Mouse (Mus musculus) cerebellum, adult 8-10 months (tissue): ENCODE measurements around the gene 2010111I01Rik.
A peak's percentile ranks its signal among the peaks of the same experiment; 100 is the strongest.
"Not testable (repeated sequence)": the region's sequence is repeated elsewhere in the genome, so short reads cannot be mapped to it uniquely, and the experiment has no call there.

Experiments used
- DNase-seq: peaks from one replicate; pipeline ENCODE4 v3.0.0; 2022

2010111I01Rik gene

DNA sequence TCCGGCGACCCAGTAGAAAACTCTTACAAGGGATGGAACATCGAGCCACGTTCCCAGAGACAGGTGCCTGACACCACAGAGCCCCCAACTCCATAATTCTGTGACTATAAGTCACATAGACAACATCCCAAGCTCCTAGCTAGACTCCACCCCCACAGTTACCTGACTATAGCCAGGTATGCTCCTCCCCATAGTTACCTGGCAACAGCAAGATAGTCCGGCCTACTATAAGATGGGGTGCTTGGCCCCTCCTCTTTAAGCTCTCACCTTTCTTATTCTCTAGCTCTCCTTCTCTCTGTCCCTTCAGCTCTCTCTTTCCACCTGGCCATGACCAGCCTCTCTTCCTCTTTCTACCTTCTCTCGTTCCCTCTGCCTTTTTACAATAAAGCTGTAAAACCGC lies 118.4 kb downstream of the 2010111I01Rik start:
- not testable (repeated sequence) for DNase-seq

GRCm38 (mm10) chr13:63083663-63084062 lies 119.0 kb downstream of the 2010111I01Rik start:
- no peak for DNase-seq

DNA sequence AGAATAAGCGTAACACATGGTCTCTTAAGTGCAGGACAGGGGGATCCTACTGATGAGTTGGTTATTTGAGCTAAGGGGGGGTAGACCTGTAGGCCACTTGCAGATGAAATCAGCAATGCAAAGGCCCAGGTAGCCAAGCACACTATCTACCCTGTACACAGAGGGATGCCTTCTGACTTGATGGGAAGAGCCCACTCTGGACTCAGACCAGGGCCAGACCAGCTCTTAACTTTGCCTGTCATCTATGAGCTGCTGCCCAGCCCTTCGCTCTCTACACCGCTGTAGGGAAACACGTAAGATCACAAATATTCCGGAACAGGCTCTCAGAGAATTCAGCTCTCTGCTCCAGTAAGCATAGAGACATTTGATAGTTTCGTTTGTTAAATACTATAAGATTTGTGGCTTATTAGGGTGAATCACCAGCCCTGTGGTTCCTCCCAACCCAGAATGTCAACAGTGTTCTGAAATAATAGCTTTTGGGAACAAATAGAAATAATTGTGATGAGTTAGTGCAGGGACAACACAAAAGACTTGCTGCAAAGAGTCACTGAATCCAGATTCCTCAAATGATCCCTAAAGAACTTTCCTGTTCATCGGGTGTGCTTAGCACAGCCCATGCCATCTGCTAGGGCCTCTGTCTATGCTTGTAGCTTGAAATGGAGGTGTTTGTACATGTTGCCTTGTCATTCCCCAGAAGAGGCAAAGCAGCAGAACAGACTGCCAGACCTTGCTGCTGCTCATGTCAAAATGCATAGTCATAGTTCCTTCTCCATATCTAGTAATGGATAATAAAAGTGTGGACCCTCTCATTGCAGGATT lies 123.4 kb downstream of the 2010111I01Rik start:
- DNase-seq, result no peak

DNA sequence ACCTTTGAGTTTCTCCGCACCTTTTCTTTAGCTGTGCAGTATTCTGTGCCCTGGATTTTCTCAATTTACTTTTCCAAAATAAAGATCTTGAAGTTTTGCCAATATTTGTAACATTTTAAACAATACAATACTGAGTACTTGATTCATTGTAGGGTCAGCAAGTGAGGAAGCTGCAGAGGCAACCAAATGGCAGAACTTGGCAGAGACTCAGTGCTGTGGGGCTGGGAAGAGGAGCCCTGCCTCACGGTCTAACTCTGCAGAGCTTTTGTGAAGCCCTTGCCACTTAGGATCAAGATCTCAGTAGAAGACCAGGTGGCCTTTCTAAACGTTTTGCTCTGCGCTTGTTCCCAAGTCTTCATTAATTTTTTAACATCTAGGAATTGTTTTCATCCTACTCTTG lies 124.8 kb downstream of the 2010111I01Rik start:
- DNase-seq, result no peak

GRCm38 (mm10) chr13:63091246-63091645 lies 126.6 kb downstream of the 2010111I01Rik start:
- DNase-seq, result no peak

DNA sequence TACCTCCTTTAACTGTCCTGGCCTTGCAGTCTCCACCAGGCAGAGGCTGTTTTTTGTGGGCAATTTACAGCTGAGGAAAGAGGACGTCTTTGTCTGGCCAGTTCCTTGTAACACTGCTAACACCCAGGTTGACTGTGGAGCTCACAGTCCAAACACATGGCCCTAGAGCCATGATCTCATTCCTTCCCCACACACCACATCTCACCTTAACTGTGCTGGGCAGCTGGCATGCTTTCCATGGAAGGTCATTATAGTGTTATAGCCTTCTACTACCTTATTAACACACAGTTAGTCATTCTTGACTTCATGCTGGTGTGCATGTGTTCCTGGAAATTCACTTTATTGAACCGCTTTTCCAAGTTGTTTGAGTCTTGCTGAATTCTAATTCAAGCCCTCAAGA lies 127.6 kb downstream of the 2010111I01Rik start:
- DNase-seq, result no peak

DNA sequence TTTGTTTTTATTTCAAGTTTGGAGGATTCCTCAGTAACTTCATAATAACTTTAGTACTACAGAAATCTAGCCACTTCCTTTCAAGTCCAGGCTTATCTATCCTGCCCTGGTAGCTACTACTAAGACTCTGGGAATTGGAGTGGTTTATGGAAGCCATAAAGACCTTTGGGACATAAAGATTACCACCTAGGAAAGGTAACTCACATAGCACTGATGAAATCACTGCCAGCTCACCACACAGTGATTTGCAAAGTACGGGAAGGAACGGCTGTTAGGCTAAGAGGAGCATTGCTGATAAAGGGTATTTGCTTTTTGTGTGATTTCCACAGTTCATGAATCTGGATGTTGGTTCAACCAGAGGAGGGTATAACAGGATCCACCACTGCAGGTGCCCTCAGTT lies 128.2 kb downstream of the 2010111I01Rik start:
- no peak for DNase-seq

- DNase-seq, result no peak
Observed at GRCm38 (mm10) chr13:63093636-63094035, 128.9 kb downstream of the 2010111I01Rik start.

- DNase-seq, result no peak
Observed at GRCm38 (mm10) chr13:63094317-63095131, 129.8 kb downstream of the 2010111I01Rik start.

GRCm38 (mm10) chr13:63096764-63097163 lies 132.1 kb downstream of the 2010111I01Rik start:
- DNase-seq, result peak; percentile 20

DNA sequence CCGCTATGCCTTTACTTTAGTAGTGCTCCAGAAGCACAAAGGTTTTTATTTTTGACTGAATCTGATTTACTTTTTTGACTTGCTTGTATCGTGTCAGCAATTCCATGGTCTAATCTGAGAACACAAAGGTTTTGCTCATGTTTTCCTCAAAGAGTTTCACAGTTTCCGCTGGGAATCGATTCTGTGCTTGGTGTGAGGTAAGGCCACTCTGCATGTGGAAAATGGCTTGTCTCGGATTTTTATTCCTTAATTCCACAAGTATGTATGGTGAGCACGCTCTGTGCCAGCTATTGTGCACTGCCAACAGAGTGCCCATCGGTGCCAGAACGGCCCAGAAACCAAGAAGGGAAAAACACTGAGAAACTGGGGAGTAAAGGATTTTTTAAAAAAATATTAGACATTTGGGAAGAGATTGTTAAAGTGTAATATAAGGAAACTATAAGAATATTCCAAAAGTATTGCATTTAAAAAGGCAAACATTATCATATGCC lies 132.8 kb downstream of the 2010111I01Rik start:
- peak; percentile 33 for DNase-seq

DNA sequence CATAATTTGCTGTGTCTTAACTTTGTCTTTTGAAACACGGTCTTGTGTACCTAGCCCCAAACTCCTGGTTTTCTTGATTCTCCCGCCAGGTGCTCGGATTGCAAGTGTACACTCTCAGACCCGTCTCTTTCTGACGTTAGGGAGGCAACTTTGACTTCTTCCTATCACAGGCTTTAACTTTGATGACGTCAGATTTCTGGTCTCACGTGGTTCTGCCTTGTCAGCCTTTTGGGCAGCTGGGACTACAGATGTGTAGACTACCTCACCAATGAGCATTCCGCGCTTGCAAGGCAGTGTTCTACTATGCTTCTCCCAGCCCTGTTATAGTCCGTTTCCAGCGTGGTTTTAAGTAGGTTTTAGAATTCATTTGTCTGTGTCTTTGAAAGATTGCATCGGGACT lies 137.1 kb downstream of the 2010111I01Rik start:
- DNase-seq, result no peak

GRCm38 (mm10) chr13:63102848-63103585 lies 138.3 kb downstream of the 2010111I01Rik start:
- no peak for DNase-seq

GRCm38 (mm10) chr13:63106574-63106973 lies 141.9 kb downstream of the 2010111I01Rik start:
- DNase-seq, result no peak

DNA sequence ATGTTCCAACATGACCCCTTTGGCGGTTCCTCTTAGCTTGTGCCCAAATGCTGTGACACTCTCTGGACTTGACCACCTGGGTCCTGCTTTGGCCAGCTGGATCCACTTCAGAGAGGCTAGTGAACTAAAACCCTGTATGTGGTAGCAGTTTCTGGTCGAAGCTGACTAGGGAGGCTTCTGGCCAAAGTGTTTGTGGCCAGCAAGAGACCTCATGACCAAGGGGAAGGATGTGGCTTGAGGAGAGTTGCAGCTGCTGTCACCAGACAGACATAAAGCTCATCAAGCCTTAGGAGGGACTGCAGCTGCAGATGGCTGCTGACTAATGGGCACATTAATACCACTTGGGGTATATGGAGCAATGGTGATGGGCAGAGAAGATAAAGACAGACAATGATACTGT lies 143.9 kb downstream of the 2010111I01Rik start:
- no peak for DNase-seq

DNA sequence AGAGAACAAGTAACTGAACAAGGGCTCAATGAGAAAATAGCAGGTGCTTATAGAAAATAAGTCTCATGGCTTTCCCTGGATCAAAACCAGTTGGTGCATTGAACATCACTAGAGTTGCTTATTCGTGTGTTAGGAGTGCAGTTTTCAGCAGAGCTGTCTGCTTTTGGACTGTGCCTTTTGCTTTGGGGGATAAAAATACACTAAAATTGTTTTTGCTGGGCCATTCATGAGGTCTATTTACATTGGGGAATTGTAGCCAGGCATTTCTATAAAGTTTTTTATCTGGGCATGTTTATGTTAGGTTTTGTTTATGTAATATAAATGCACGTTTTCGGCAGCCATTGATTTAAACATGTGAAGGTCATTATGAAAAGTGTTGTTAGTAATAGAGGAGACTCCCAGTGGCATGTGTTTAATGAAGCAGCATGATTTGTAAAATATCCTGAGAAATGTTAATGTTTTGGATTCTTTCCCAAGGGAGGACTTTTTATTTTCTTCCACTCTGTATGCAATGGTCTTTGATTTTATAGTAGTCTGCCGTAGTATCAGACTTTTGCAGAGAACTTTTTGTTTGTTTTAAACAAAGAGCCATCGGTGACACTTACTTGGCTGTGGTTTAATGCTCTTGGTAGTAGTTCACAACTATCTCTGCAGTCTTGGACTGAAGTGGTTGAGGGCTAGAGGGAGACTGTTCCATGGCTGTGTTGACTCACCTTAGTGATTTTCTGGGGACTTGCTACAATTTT lies 146.8 kb downstream of the 2010111I01Rik start:
- DNase-seq, result no peak

DNA sequence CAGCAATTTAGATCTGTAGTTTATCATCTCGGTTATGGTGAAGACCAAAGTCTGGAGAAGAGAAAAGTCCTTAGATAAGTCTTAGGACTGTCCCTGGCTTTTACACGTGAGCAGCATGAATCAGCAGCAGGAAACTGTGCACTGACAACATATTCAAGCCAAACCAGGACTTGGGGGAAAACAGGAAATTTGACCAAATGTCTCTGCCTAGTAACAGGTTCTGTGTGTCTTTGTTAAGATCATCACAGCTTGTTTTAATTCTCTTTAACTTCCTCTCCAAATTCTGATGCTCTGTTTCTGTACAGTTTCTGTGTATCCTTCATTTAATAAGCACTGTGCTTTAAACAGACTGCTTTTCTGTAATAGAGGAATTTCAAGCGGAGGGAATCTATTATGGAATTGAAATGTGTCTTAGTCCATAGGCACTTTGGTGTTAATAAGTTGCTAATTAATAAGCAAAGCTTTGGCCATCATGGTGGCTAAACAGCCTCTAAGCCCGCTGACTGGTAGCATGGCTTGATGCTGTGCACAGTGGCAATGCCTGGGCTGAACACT lies 147.4 kb downstream of the 2010111I01Rik start:
- no peak for DNase-seq

DNA sequence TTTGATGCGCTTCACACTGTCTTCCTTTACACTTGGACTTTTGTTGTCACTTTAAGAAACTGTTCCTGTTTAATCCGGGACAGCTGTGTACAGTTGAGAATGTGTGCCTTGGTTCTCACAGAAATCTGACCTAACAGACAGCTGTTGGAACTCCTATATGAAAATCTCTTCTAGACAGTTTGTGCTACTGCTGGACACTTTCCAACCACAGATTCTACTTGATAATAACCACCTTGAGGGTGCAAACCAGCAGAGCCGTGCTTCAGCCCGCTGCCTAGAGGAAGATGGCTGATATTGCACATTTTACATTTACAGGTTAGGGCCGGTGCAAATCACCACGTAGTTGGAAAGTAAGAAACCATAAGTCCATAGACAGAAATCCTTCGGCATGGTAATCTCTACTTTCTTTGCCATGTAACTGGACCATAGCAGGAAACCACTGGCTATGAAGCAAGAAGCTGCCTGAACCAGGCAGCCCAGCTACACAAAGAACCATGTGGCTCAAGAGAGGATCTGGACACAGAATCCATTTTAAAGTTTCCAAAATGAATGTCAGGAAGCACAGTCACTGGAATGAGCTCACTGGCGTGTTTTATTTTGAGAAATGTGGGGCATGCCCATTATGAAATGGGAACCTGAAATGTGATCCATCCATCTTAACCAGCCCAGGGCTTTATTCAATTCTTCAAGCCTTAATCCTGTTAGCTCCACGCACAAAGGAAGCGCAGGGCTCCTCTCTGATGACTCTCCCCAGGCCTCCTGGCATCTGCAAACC lies 148.1 kb downstream of the 2010111I01Rik start:
- no peak for DNase-seq

DNA sequence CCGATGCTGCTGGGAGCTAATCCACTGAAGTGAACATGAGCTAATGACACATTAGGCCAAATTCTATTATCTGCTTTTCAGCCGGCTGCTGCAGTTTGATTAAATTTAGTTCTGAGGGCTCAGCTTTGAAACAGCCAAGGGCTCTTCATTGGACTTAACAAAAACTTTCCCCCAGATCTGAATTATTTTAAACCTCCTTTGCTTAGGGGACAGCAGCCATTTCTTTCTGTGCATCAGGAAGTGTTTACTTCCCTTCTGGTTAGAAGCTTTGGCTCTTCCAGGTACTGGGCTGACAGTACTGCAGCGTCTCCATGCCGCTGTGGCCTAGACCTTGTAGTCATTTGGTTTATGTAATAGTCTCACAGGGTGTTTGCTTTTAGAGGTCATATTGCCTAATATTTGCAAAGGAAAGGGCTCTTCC lies 149.2 kb downstream of the 2010111I01Rik start:
- no peak for DNase-seq

DNA sequence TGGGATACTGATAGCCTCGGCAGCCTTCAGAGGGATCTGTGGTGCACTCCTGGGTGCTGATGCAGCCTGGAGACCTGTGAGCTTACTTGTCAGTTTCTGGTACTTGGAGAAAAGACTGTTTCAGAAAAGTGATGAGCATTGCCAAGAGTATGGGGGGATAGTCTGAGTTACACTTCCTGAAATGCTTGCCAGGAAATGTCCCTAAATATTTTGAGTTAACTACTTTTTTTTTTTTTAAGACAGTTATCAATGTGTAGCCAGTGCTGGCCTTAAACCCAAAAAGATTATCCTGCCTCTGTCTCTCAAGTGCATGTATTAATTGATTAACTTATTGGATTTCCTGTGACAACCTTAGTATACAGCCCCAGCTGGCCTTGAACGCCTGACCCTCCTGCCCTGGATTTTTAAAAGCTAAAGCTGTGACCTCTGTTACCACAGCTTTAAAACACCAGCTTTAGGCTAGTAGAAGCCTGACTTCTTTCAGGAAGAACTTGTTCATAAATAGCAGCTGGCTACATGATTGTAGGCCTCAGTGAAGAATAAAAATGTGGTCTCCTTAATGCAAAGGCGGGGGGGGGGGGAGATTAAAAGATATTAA lies 150.6 kb downstream of the 2010111I01Rik start:
- no peak for DNase-seq
